Mouse (Mus musculus) brain, adult 10 weeks (tissue): ENCODE measurements around the gene Vps53. TPM values are rescaled to one million over a fixed set of nuclear protein-coding genes. Genes with fewer than 3 reads are reported as not detected.

Experiments
- polyA plus RNA-seq: library from polyadenylated mRNA; stranded (reverse); fragments of 350-450 nt; fragmentation: Illumina TruSeq; extraction: RNeasy Lipid Tissue Mini Kit (QIAGEN cat#74804); gene quantifications from one replicate; pipeline ENCODE4 v1.2.3, GENCODE M21; 2015; ENCODE audit warnings: low read depth, low replicate concordance

Gene Vps53
- 61.1 TPM for polyA plus RNA-seq

DNA sequence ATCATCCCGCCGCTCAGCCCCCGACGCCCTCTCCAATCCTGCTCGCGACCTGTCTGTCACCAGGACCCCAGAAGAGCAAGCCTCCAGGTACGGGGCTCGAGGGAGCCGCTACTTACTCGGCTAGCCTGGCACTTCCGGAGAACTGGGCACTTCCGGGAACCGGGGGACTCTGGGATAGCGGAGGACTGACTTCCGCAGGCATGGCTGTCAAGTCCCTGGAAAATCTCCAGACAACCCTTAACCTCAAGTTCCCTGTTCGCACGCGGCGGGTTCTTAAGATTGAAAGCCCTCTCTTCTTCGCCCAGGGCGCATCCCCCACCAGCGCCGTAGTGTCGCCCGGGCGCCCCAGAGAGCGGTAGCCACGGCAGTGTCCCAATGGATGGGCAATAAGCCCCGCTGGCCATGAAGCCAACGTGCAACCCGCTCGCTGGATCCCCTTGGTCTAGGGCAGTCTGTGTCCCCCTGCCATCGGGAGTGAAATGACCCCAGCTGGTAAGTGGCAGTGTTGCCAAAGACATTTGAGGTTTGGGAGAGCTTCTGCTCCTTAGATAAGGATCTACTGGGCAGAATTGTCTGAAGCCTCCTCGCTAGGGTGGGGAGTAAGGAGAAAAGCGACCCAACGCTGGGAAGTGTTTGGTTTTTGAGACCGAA lies at the start of gene Vps53, which contains the start of gene Fam57a:
Gene Vps53 (minus strand): TSS at position 153 of the 651 bp plus-strand sequence.
Gene Fam57a (plus strand): TSS at position 177 of the 651 bp plus-strand sequence.

DNA sequence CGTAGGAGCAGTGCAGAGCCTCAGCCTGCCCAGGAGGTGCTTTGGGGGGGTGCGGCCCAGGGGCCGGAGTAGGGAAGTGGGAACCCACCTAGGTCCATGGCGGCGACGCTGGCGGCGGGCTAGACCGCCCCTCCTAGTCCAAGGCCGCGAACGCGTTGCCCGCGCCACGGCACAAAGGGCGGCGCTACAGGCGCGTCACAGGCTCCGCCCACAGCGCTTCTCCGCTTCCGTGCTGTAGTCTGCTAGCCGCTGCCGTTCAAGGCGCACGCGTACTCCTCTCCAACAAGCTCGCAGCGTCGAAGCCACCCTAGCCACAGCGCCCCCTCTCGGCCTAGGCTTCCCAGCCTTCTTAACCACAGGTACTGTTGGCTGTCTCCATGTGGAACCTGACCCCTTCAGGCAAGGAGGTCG lies 37.9 kb upstream of the Vps53 start, which contains the start of the genes Dbil5 and Gemin4:
Gene Dbil5 (plus strand): TSS at position 219 of the 411 bp plus-strand sequence.
Gene Gemin4 (minus strand): TSS at position 275 of the 411 bp plus-strand sequence.

DNA sequence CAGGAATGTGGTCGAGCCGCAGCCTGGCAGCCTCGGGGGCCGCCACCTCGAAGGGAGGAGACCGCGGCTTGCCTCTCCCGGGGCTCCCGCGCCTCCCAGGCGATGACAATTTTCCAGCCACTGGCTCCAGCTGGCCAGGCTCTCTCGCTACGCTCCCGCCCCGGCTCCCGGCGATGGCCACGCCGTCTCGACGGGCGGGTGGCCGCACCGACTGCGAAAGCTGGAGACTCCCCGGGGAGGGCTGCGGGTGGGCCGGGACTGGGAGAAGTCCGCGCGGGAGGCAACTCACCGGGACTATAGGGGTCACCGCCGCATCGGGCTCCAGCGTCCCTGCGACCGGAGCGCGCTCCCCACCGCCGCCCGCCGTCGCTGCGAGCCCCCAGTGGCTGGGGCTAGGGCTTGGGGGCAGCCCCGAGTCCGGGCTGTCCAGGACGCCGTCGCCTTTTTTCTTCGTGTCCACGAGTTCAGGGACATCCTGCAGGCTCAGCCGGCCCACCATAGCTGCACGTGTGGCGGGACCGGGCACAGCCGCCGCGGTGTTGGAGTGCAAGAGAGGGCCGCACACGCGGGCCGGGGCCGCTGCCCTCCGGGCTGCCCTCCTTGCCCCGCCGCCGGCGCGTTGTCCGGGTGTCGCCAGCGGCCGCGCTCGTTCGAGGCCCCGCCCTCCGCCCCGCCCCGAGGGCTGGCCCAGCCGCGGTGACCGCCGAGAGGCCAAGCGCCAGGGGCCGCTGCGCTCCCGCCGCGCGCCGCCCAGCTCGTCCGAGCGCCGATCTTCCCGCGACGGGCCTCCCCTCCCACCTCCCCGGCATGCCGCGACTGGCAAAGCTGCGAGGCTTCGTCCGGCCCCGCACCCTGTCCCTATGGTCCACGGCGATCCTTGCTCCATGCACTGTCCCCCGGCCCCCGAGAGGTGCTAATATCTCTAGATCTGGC lies 152.0 kb downstream of the Vps53 start, which contains the start of gene Rflnb:
Gene Rflnb (minus strand): TSS at position 644 of the 933 bp plus-strand sequence.

DNA sequence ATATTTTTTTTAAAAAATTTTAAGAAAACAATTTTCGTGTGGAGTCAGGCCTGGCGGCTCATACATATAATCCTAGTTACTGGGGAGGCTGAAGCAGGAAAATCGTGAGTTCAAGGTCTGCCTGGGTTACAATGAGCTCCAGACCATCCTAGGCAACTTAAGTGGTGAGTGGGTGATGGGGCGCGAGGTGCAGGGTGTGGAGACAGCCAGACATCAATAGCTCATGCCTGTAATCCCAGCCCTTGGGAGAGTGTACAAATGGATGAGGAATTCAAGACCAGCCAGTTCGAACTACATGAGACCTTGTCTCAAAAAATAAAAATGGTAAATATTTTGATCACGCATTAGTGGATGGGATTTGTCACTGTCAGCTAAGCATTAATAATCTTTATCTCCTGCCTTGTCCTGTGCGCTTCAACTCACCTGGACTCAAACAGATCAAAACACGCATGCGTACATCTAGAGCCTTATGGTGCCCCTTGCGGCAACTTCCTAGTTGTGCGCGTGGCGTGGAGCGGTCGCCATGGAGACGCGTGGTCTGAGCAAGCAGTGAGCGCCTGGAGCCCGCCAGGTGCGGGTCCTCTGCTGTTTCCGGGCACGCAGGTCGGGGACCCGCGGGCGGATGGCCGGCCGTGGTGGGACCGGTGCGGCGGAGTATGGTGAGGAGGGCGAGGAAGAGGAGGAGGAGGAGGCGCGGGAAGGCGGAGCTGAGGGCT lies 179.8 kb downstream of the Vps53 start, which contains the start of gene 1700016K19Rik:
Gene 1700016K19Rik (plus strand): TSS at position 473 of the 716 bp plus-strand sequence.

Other genes starting within 250 kb of the Vps53 start
- 2.4 TPM for gene Rph3al, start 241.2 kb downstream of the Vps53 start, polyA plus RNA-seq
- gene 1700016K19Rik, start 179.7 kb downstream of the Vps53 start, polyA plus RNA-seq: 6.2 TPM
- 10.1 TPM for gene Rflnb, start 151.9 kb downstream of the Vps53 start, polyA plus RNA-seq
- gene Fam57a, start within 50 bp of the Vps53 start, polyA plus RNA-seq: 22.8 TPM
- gene Dbil5, start 38.0 kb upstream of the Vps53 start, polyA plus RNA-seq: 1.0 TPM
- gene Gemin4, start 38.0 kb upstream of the Vps53 start, polyA plus RNA-seq: 7.7 TPM
- gene Mrm3, start 64.1 kb upstream of the Vps53 start, polyA plus RNA-seq: 16.2 TPM
- gene Glod4, start 64.1 kb upstream of the Vps53 start, polyA plus RNA-seq: 103 TPM
- gene Nxn, start 219.5 kb upstream of the Vps53 start, polyA plus RNA-seq: 9.4 TPM
- 49.8 TPM for gene Timm22, start 227.3 kb upstream of the Vps53 start, polyA plus RNA-seq